Mouse (Mus musculus): ENCODE data around the gene Fbxo2. TPM values are rescaled to one million over a fixed set of nuclear protein-coding genes. Genes with fewer than 3 reads are reported as not detected.
A peak's percentile ranks its signal among the peaks of the same experiment; 100 is the strongest.

The Fbxo2 gene
- polyA plus RNA-seq, 1 experiment = 0.14 TPM

DNA sequence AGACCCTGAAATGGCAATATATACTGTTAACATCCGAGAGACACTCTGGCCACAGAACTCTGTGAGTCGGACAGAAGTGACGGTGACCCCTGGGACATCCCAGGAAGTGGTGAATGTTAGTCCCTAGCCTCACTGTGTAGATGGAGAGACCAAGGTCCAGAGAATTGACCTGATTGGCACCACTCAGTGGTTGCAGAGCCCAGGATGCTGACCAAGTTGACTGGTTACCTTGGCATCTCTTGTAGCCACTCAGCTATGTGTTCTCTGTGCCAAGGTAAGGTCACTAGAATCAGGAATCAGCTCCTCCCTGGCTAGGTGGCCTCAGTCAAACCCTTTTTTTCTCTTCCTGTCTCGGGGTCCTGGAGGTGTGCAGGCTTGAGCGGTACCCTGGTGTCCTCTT lies 16.7 kb upstream of the Fbxo2 start:
- no peak for TF ChIP-seq POLR2A (IDR thresholded peaks at IDR 0.05; ENCODE audit: low read depth, low read length)
- H3K27ac ChIP-seq (ENCODE audit: insufficient read depth, low read length) = no peak overlapping the region
- no peak overlapping the region for H3K4me3 ChIP-seq (ENCODE audit: extremely low read depth, insufficient read depth, insufficient read length)
- no peaks in the 10 kb centered on the region for H3K4me1 ChIP-seq (ENCODE audit: control insufficient read depth, insufficient read depth, insufficient read length)
- 84% methylated on average over 5 of the region's 5 CpGs for WGBS
- peaks cover 5% of the 10 kb centered on the region for H3K36me3 ChIP-seq (ENCODE audit: control insufficient read depth, insufficient read depth, low read length)
- DNase-seq (ENCODE audit: low read depth in 1 of 2, low spot score in 2 of 2) = no peak
- H3K27me3 ChIP-seq (ENCODE audit: control insufficient read depth, insufficient read depth, low read length) = no peaks in the 10 kb centered on the region

DNA sequence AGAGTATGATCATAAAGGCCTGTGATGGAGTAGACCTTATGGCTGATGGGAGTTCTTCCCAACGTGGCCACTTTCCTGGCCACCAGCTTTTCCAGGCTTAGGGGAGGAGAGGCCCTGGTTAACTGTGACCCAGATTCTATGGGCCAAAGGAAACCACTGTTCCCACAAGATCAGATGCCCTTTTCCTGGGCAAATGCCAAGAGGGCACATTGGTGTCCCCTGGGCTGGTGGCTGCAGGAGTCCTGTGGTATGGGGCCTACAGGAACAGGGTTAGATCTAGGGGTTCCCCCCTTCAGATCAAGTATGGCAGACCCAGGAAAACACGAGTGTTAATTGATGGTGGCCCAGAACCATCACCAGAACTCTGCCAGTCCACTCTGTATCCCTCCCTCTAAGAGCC lies 12.7 kb upstream of the Fbxo2 start:
- TF ChIP-seq POLR2A (IDR thresholded peaks at IDR 0.05; ENCODE audit: low read depth, low read length) = no peak
- no peak for TF ChIP-seq CTCF (IDR thresholded peaks at IDR 0.05; ENCODE audit: extremely low read depth, insufficient read depth, insufficient read length, insufficient replicate concordance)
- DNase-seq (ENCODE audit: low read depth in 1 of 2, low spot score in 2 of 2) = no peak
- H3K36me3 ChIP-seq (ENCODE audit: control insufficient read depth, insufficient read depth, low read length) = peaks cover 5% of the 10 kb centered on the region
- H3K4me1 ChIP-seq (ENCODE audit: control insufficient read depth, insufficient read depth, insufficient read length) = no peaks in the 10 kb centered on the region
- H3K27me3 ChIP-seq (ENCODE audit: control insufficient read depth, insufficient read depth, low read length) = no peaks in the 10 kb centered on the region
- no peak overlapping the region for H3K4me3 ChIP-seq (ENCODE audit: extremely low read depth, insufficient read depth, insufficient read length)
- WGBS = 71% methylated on average over 2 of the region's 2 CpGs
- H3K27ac ChIP-seq (ENCODE audit: insufficient read depth, low read length) = no peak overlapping the region

DNA sequence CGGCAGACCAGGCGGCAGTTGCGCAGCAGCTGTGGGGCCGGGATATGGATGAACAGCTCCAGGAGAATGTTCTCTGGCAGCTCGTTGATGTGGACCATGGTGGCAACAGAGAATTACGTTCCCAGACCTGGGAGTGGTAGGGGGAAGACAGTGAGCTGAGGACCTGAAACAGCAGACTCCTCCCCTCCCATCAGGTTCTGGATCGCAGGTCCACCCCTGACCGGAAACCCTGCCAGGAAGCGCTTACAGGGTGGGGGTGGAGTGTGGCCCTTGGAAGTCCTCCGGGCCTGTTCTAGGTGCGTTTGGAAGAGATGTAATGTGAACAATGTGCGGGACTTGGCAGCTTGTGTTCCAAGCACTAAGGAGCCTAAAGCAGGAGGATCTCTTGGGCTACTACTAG lies 10.9 kb upstream of the Fbxo2 start:
- Histone ChIP-seq H3K4me1 (ENCODE audit: control insufficient read depth, insufficient read depth, insufficient read length) (no peaks in the 10 kb centered on the region), H3K36me3 (ENCODE audit: control insufficient read depth, insufficient read depth, low read length) (peaks cover 5% of the 10 kb centered on the region), H3K4me3 (ENCODE audit: extremely low read depth, insufficient read depth, insufficient read length) (no peak overlapping the region), H3K27ac (ENCODE audit: insufficient read depth, low read length) (no peak overlapping the region), H3K27me3 (ENCODE audit: control insufficient read depth, insufficient read depth, low read length) (no peaks in the 10 kb centered on the region)
- TF ChIP-seq CTCF (IDR thresholded peaks at IDR 0.05; ENCODE audit: extremely low read depth, insufficient read depth, insufficient read length, insufficient replicate concordance) (no peak), POLR2A (IDR thresholded peaks at IDR 0.05; ENCODE audit: low read depth, low read length) (no peak)
- 88% methylated on average over 12 of the region's 12 CpGs for WGBS
- no peak for DNase-seq (ENCODE audit: low read depth in 1 of 2, low spot score in 2 of 2)

DNA sequence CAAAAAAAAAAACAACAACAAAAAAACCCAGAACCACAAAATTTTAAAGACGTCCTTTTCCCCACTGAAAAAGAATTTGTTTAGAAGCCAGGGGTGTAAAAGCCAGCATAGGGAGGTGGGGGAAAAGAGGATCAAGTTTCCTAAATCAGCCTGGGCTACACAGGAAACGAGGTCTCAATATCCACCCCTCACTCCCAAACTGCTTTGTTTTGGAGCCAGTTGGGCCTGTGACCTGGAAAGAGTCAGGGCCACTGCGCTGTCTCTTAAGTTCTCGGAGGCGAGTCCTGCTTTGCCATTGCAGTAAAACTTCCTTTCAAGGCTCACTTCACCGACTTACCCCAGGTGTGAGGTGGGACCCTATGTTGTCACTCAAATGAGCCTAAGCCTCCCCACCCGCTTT lies 10.2 kb upstream of the Fbxo2 start:
- no peak for DNase-seq (ENCODE audit: low read depth in 1 of 2, low spot score in 2 of 2)
- 73% methylated on average over 7 of the region's 7 CpGs for WGBS
- Histone ChIP-seq H3K4me3 (ENCODE audit: extremely low read depth, insufficient read depth, insufficient read length) (no peak overlapping the region), H3K36me3 (ENCODE audit: control insufficient read depth, insufficient read depth, low read length) (peaks cover 5% of the 10 kb centered on the region), H3K27me3 (ENCODE audit: control insufficient read depth, insufficient read depth, low read length) (no peaks in the 10 kb centered on the region), H3K27ac (ENCODE audit: insufficient read depth, low read length) (no peak overlapping the region), H3K4me1 (ENCODE audit: control insufficient read depth, insufficient read depth, insufficient read length) (no peaks in the 10 kb centered on the region)
- TF ChIP-seq POLR2A (IDR thresholded peaks at IDR 0.05; ENCODE audit: low read depth, low read length) = no peak
- no peak for TF ChIP-seq CTCF (IDR thresholded peaks at IDR 0.05; ENCODE audit: extremely low read depth, insufficient read depth, insufficient read length, insufficient replicate concordance)

DNA sequence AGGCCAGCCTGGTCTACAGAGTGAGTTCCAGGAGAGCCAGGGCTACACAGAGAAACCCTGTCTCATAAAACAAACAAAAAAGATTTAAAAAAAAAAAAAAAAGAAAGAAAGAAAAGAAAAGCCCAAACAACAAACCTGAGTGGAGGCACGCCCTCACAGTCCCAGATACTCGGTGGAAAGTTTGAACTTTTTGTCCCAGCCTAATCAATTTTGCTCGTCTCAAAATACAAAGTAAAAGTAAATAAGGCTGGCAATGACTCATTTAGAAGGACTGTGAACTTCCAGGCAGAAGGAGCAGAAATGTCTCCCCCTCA lies 9.5 kb upstream of the Fbxo2 start:
- no peak overlapping the region for H3K4me3 ChIP-seq (ENCODE audit: extremely low read depth, insufficient read depth, insufficient read length)
- 28% methylated on average over 3 of the region's 3 CpGs for WGBS

DNA sequence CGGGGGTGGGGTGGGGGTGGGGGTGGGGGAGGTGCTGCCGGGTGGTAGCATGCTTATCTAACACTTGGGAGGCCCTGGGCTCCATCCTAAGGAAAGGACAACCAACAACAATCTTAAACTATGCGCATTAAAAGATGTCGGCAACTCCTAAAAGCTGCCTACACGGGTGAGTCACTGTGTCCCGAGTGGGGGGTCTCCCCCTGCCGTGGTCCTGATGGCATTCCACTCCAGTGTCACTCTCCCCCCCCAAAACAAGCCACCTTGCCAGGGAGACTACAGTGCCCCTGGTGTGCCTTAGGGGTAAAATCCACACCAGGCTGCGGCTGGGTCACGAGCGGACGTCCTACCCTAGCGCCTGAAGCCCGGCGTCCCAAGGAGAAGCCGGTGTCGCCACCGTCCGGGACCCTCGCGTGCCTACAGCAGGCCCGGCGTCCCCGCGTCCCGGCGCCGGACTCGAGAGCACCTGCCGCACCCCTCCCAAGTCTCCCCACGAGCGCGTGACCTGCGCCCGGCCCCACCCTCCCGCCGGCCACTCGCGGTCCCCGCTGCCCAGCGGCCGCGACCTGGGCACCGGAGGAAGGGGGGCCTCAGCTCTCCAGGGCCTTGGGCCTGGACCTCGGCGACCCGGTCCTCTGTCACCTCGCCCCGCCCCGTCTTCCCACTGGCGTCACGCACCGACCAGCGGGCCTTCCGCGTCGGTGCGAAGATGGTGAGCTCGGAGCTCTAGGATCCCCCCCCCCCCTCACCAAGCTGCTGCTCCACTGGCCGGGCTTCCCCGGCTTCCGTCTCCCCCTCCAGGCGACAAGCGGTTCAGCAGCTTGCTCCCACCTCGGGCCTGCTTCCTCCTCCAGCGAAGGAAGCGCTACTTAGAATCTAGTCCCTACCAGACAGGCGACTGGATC lies 8.9 kb upstream of the Fbxo2 start, which contains the start of gene Fbxo6:
Fbxo6 (minus strand) TSS at position 874 of the 902 bp plus-strand sequence.
- DNase-seq (ENCODE audit: low read depth in 1 of 2, low spot score in 2 of 2) = peak; percentile 77 to 78
- peak within 1 kb of the TSS; percentile 56 for H3K27ac ChIP-seq (ENCODE audit: insufficient read depth, low read length)
- H3K27me3 ChIP-seq (ENCODE audit: control insufficient read depth, insufficient read depth, low read length) = no peaks in the 10 kb centered on the region
- H3K4me1 ChIP-seq (ENCODE audit: control insufficient read depth, insufficient read depth, insufficient read length) = no peaks in the 10 kb centered on the region
- WGBS = 1% methylated on average over 64 of the region's 67 CpGs
- peak within 1 kb of the TSS; percentile 59 for H3K4me3 ChIP-seq (ENCODE audit: extremely low read depth, insufficient read depth, insufficient read length)
- TF ChIP-seq CTCF (IDR thresholded peaks at IDR 0.05; ENCODE audit: extremely low read depth, insufficient read depth, insufficient read length, insufficient replicate concordance) (peak; percentile 70; the same call in 1 of the 2 replicates), POLR2A (IDR thresholded peaks at IDR 0.05; ENCODE audit: low read depth, low read length) (no peak)
- peaks cover 1% of the 10 kb centered on the region; the same call in 1 of the 2 replicates for H3K36me3 ChIP-seq (ENCODE audit: control insufficient read depth, insufficient read depth, low read length)

More for the DNA sequence above, 9.5 kb upstream of the Fbxo2 start:
- Histone ChIP-seq H3K27me3 (ENCODE audit: control insufficient read depth, insufficient read depth, low read length) (no peaks in the 10 kb centered on the region), H3K27ac (ENCODE audit: insufficient read depth, low read length) (no peak overlapping the region), H3K4me1 (ENCODE audit: control insufficient read depth, insufficient read depth, insufficient read length) (no peaks in the 10 kb centered on the region), H3K36me3 (ENCODE audit: control insufficient read depth, insufficient read depth, low read length) (peaks cover 4% of the 10 kb centered on the region; the same call in 1 of the 2 replicates)
- no peak for DNase-seq (ENCODE audit: low read depth in 1 of 2, low spot score in 2 of 2)
- no peak for TF ChIP-seq CTCF (IDR thresholded peaks at IDR 0.05; ENCODE audit: extremely low read depth, insufficient read depth, insufficient read length, insufficient replicate concordance)
- no peak for TF ChIP-seq POLR2A (IDR thresholded peaks at IDR 0.05; ENCODE audit: low read depth, low read length)

DNA sequence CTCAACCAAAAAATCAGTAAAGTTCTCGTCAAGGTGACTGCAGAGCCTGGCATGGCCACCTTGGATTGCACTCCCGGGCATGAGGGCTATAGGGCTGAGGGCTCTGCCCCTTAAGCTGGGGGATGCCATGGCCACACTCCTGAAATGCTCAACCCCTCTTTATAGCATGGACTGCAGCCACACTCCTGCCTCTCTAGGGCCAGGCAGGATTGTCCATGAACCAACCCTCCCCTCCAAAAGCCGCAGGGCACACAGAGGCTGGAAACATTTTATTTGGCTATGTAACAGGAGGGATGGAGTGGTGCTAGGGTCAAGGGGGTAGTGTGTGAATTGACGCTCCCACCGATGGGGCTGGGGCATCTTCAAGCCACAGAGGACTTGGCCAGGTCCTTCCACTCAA lies 7.9 kb upstream of the Fbxo2 start:
- TF ChIP-seq CTCF (IDR thresholded peaks at IDR 0.05; ENCODE audit: extremely low read depth, insufficient read depth, insufficient read length, insufficient replicate concordance) = no peak
- H3K4me3 ChIP-seq (ENCODE audit: extremely low read depth, insufficient read depth, insufficient read length) = no peak overlapping the region
- no peaks in the 10 kb centered on the region for H3K4me1 ChIP-seq (ENCODE audit: control insufficient read depth, insufficient read depth, insufficient read length)
- no peak overlapping the region for H3K27ac ChIP-seq (ENCODE audit: insufficient read depth, low read length)
- H3K36me3 ChIP-seq (ENCODE audit: control insufficient read depth, insufficient read depth, low read length) = no peaks in the 10 kb centered on the region
- 86% methylated on average over 5 of the region's 5 CpGs for WGBS
- H3K27me3 ChIP-seq (ENCODE audit: control insufficient read depth, insufficient read depth, low read length) = no peaks in the 10 kb centered on the region
- DNase-seq (ENCODE audit: low read depth in 1 of 2, low spot score in 2 of 2) = no peak
